Mouse (Mus musculus) embryonic facial prominence, embryonic 11.5 days (tissue): Measurements from ENCODE around the gene Cfap70. TPM values are rescaled to one million over a fixed set of nuclear protein-coding genes. Genes with fewer than 3 reads are reported as not detected.

Experiments
- ATAC-seq: fragments of 200-750 bp; cut with Nextera tagmentation; replicated peaks from 2 replicates; pipeline ENCODE4 v1.8.0; 2017; ENCODE audit warnings: low read depth; ENCODE audit not compliant: insufficient number of reproducible peaks, low FRiP score, low TSS enrichment
- DNase-seq: peaks from one replicate; pipeline ENCODE4 v3.0.0-alpha.2; 2015; ENCODE audit warnings: low spot score
- H3K27ac ChIP-seq: fragments of 300-500 bp; sonication (generic); replicated peaks from 2 replicates; pipeline ENCODE4 v1.5.1; 2014; ENCODE audit warnings: mild to moderate bottlenecking, low read depth, low read length, control low read depth
- H3K27me3 ChIP-seq: fragments of 300-500 bp; sonication (generic); 2 replicates; pipeline ENCODE4 v1.6.1; 2014; ENCODE audit warnings: mild to moderate bottlenecking, low read length, moderate library complexity, mixed read lengths; ENCODE audit not compliant: control insufficient read depth, insufficient read depth
- H3K36me3 ChIP-seq: fragments of 300-500 bp; sonication (generic); replicated peaks from 2 replicates; pipeline ENCODE4 v1.6.1; 2014; ENCODE audit warnings: low read depth, mild to moderate bottlenecking, low read length, moderate library complexity, mixed read lengths; ENCODE audit not compliant: control insufficient read depth, insufficient read depth
- H3K4me1 ChIP-seq: fragments of 300-500 bp; sonication (generic); 2 replicates; pipeline ENCODE4 v1.6.1; 2014; ENCODE audit warnings: low read length, mixed read lengths; ENCODE audit not compliant: control insufficient read depth, insufficient read depth
- H3K4me2 ChIP-seq: fragments of 300-500 bp; sonication (generic); 2 replicates; pipeline ENCODE4 v1.6.1; 2014; ENCODE audit warnings: low read depth, mild to moderate bottlenecking, control low read depth, low read length, moderate library complexity
- H3K4me3 ChIP-seq: fragments of 300-500 bp; sonication (generic); 2 replicates; pipeline ENCODE4 v1.5.1; 2014; ENCODE audit warnings: low read depth, low read length, control low read depth
- H3K9ac ChIP-seq: fragments of 300-500 bp; sonication (generic); replicated peaks from 2 replicates; pipeline ENCODE4 v1.6.1; 2014; ENCODE audit warnings: mild to moderate bottlenecking, control low read depth, low read length
- H3K9me3 ChIP-seq: fragments of 300-500 bp; sonication (generic); replicated peaks from 2 replicates; pipeline ENCODE4 v1.6.1; 2016; ENCODE audit warnings: mild to moderate bottlenecking, low read length, inconsistent platforms, mixed read lengths; ENCODE audit not compliant: control insufficient read depth
- whole genome bisulfite sequencing: fragments of 180-500 bp; shearing (Covaris S2); extraction: QIAGEN DNeasy Blood & Tissue Kit; methylation state at CpG from one replicate; pipeline ENCODE4 v1.1.7; 2014; 5-methylcytosine and 5-hydroxymethylcytosine counted together
- polyA plus RNA-seq: library from polyadenylated mRNA; unstranded; fragments of >200 nt; fragmentation: Nextera tagmentation; extraction: Ambion mirVana; gene quantifications from 2 replicates; pipeline ENCODE4 v1.2.1, GENCODE M21; 2014

Cfap70 gene
- polyA plus RNA-seq, 1 experiment from 2014 or later, result 0.31 TPM

GRCm38 (mm10) chr14:20479291-20480194, 27.5 kb upstream of the Cfap70 start, which contains the start of gene Anxa7:
Anxa7 (minus strand) TSS chr14:20480133.
- WGBS, result under 1% methylated on average over 48 of the region's 48 CpGs
- peak within 1 kb of the TSS; percentile 62 for H3K9ac ChIP-seq
- no peaks in the 10 kb centered on the region for H3K4me1 ChIP-seq
- H3K4me2 ChIP-seq, result peak within 1 kb of the TSS; percentile 75
- H3K9me3 ChIP-seq, result no peaks in the 10 kb centered on the region
- peak within 1 kb of the TSS; percentile 65 for H3K4me3 ChIP-seq
- no peaks in the 10 kb centered on the region for H3K27me3 ChIP-seq
- DNase-seq (peak; percentile 85), ATAC-seq (peak; percentile 91)
- no peaks in the 10 kb centered on the region for H3K36me3 ChIP-seq
- H3K27ac ChIP-seq, result peak within 1 kb of the TSS; percentile 65

- Histone ChIP-seq H3K27me3 (no peaks in the 10 kb centered on the region), H3K27ac (no peak overlapping the region), H3K9me3 (no peaks in the 10 kb centered on the region), H3K36me3 (no peaks in the 10 kb centered on the region), H3K4me2 (peak overlapping the region; percentile 28), H3K9ac (no peak overlapping the region), H3K4me3 (peak overlapping the region; percentile 65), H3K4me1 (no peaks in the 10 kb centered on the region)
- 6% methylated on average over 7 of the region's 7 CpGs for WGBS
- DNase-seq (peak; percentile 48), ATAC-seq (no peak)
These were observed 26.8 kb upstream of the Cfap70 start for GRCm38 (mm10) chr14:20478801-20479200.

- H3K27me3 ChIP-seq, result no peaks in the 10 kb centered on the region
- DNase-seq (no peak), ATAC-seq (no peak)
- no peak overlapping the region for H3K27ac ChIP-seq
- WGBS, result 46% methylated on average over 3 of the region's 3 CpGs
- no peaks in the 10 kb centered on the region for H3K36me3 ChIP-seq
- no peak overlapping the region for H3K9ac ChIP-seq
- no peaks in the 10 kb centered on the region for H3K9me3 ChIP-seq
- no peak overlapping the region for H3K4me3 ChIP-seq
- H3K4me2 ChIP-seq, result no peak overlapping the region
- no peaks in the 10 kb centered on the region for H3K4me1 ChIP-seq
These were observed 26.4 kb upstream of the Cfap70 start for GRCm38 (mm10) chr14:20478385-20478784.

- H3K9me3 ChIP-seq, result no peaks in the 10 kb centered on the region
- 21% methylated on average over 4 of the region's 4 CpGs for WGBS
- DNase-seq (peak; percentile 85), ATAC-seq (no peak)
- H3K27me3 ChIP-seq, result no peaks in the 10 kb centered on the region
- no peak overlapping the region for H3K27ac ChIP-seq
- no peak overlapping the region for H3K4me2 ChIP-seq
- no peaks in the 10 kb centered on the region for H3K36me3 ChIP-seq
- no peaks in the 10 kb centered on the region for H3K4me1 ChIP-seq
- no peak overlapping the region for H3K4me3 ChIP-seq
- H3K9ac ChIP-seq, result no peak overlapping the region
These were observed 25.4 kb upstream of the Cfap70 start for GRCm38 (mm10) chr14:20477261-20478025.

GRCm38 (mm10) chr14:20460216-20460615, 8.2 kb upstream of the Cfap70 start:
- DNase-seq (peak; percentile 26), ATAC-seq (no peak)
- H3K4me3 ChIP-seq, result no peak overlapping the region
- no peak overlapping the region for H3K27ac ChIP-seq
- no peak overlapping the region for H3K4me2 ChIP-seq
- H3K36me3 ChIP-seq, result no peaks in the 10 kb centered on the region; the same call in 1 of the 2 replicates
- H3K4me1 ChIP-seq, result no peaks in the 10 kb centered on the region
- no peaks in the 10 kb centered on the region for H3K27me3 ChIP-seq
- H3K9ac ChIP-seq, result no peak overlapping the region
- no peaks in the 10 kb centered on the region for H3K9me3 ChIP-seq
- WGBS, result 71% methylated on average over 14 of the region's 14 CpGs

- DNase-seq, result no peak
- H3K4me3 ChIP-seq, result no peak overlapping the region
- H3K9ac ChIP-seq, result no peak overlapping the region
- no peaks in the 10 kb centered on the region for H3K9me3 ChIP-seq
- ATAC-seq, result no peak
- no peaks in the 10 kb centered on the region; the same call in 1 of the 2 replicates for H3K36me3 ChIP-seq
- 92% methylated on average over 9 of the region's 9 CpGs for WGBS
- no peaks in the 10 kb centered on the region for H3K4me1 ChIP-seq
- no peaks in the 10 kb centered on the region for H3K27me3 ChIP-seq
- H3K27ac ChIP-seq, result no peak overlapping the region
- no peak overlapping the region for H3K4me2 ChIP-seq
These were observed 6.4 kb upstream of the Cfap70 start for GRCm38 (mm10) chr14:20458378-20458777.

- Histone ChIP-seq H3K27ac (no peak overlapping the region), H3K4me1 (no peaks in the 10 kb centered on the region), H3K4me2 (no peak overlapping the region), H3K9me3 (no peaks in the 10 kb centered on the region), H3K9ac (no peak overlapping the region), H3K27me3 (no peaks in the 10 kb centered on the region), H3K4me3 (no peak overlapping the region), H3K36me3 (no peaks in the 10 kb centered on the region)
- ATAC-seq, result no peak
- WGBS, result 89% methylated on average over 5 of the region's 5 CpGs
- no peak for DNase-seq
These were observed 903 bp upstream of the Cfap70 start for GRCm38 (mm10) chr14:20452929-20453328.

GRCm38 (mm10) chr14:20451302-20451701, 724 bp downstream of the Cfap70 start:
- ATAC-seq, result no peak

More at GRCm38 (mm10) chr14:20451302-20451701, 724 bp downstream of the Cfap70 start:
- Histone ChIP-seq H3K4me1 (no peaks in the 10 kb centered on the region), H3K9me3 (no peaks in the 10 kb centered on the region), H3K4me2 (peak overlapping the region; percentile 59), H3K27ac (no peak overlapping the region), H3K27me3 (no peaks in the 10 kb centered on the region), H3K36me3 (no peaks in the 10 kb centered on the region), H3K9ac (peak overlapping the region; percentile 33; the same call in 1 of the 2 replicates), H3K4me3 (peak overlapping the region; percentile 29)
- DNase-seq, result no peak
- 10% methylated on average over 2 of the region's 2 CpGs for WGBS
